Comparison of ENCODE assay signal across 8 mouse cellular contexts in the genomic region with DNA sequence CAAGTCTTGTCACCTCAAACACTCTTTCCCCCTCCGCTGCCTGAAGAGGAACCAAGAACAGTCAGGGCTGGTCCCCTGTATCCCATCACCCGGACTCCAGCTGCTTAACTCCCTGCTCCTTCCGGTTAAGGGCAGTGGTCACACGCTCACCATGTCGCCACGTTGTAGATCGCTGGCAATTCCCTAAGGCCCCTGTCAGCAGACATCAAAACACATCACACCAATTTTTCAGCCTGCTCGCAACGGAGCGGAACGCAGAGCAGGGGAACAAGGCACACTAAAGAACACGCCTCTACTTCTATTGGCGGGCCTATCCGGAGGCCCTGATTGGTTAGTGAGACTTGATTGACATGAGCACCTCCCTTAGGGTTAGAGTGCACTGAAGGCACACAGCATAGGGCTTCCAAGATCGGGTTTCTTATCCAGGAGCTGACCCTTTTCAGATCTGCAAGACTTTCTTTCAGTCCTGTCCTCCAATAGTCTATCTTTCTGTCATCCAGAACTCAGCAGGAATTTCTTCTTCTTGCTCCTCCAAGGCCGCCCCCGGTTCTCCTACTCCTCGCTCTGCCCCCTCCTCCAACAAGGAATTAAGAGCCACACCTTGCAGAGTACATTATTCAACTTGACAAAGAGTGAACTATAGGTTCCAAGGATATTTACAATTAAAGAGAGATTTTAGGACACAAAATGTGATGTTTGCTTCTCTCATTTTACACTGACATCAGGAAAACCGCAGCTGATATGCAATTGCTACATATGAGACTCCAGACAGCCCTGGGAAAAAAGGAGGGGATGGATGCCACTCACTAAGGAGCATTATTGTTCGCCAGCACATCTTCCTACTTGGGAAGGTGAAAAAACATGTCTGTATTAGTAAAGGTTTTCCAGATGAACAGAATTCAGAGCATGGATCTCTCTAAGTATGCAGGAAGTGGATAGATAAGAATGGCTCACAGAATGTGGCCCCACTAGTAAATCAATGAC. TPM values are rescaled to one million over a fixed set of nuclear protein-coding genes. Genes with fewer than 3 reads are reported as not detected.
DNase-seq lines count a peak whose midpoint lies in the region; ATAC-seq and TF ChIP-seq lines count a peak whose summit lies in the region.
"Not testable (repeated sequence)": the region's sequence is repeated elsewhere in the genome, so short reads cannot be mapped to it uniquely, and the experiment has no call there.

A gene (minus strand): TSS at position 278 of the 984 bp plus-strand sequence.

- not testable (repeated sequence) for H3K27ac ChIP-seq in hindbrain, embryonic 11.5 days (ENCODE audit: low read depth, low read length)
- peak within 1 kb of the TSS; percentile 54 for H3K27ac ChIP-seq in lung, embryonic 14.5 days (ENCODE audit: low read depth)

- H3K4me1 ChIP-seq in hindbrain, embryonic 11.5 days (replicated peaks; ENCODE audit: control insufficient read depth, insufficient read depth, low read length); lung, embryonic 14.5 days (ENCODE audit: insufficient read depth): not testable (repeated sequence)

- peak; percentile 96 for ATAC-seq in hindbrain, embryonic 11.5 days (ENCODE audit: low FRiP score)
- ATAC-seq in lung, embryonic 14.5 days (ENCODE audit: insufficient read depth): peak; percentile 98
- ATAC-seq in neutrophil, adult 5-6 weeks (ENCODE audit: extremely low read depth, insufficient number of reproducible peaks, low FRiP score, poor library complexity, severe bottlenecking): peak; percentile 93

- H3K9me3 ChIP-seq in hindbrain, embryonic 11.5 days (ENCODE audit: control insufficient read depth, low read length); lung, embryonic 14.5 days (ENCODE audit: low read depth, low read length): not testable (repeated sequence)

- H3K27me3 ChIP-seq in hindbrain, embryonic 11.5 days (ENCODE audit: control insufficient read depth, insufficient read depth, low read length); lung, embryonic 14.5 days (ENCODE audit: insufficient read depth, low read length): not testable (repeated sequence)

- 11% methylated on average over 20 of the region's 20 CpGs for WGBS in hindbrain, embryonic 11.5 days
- 10% methylated on average over 20 of the region's 20 CpGs for WGBS in lung, embryonic 14.5 days

- H3K4me2 ChIP-seq in hindbrain, embryonic 11.5 days (replicated peaks; ENCODE audit: low read depth, low read length): peak within 1 kb of the TSS; percentile 42
- H3K4me2 ChIP-seq in lung, embryonic 14.5 days: peak within 1 kb of the TSS; percentile 48

- H3K9ac ChIP-seq in hindbrain, embryonic 11.5 days (ENCODE audit: low read depth, low read length): peak within 1 kb of the TSS; percentile 40; the same call in 1 of the 2 replicates
- peak within 1 kb of the TSS; percentile 54 for H3K9ac ChIP-seq in lung, embryonic 14.5 days

- TF ChIP-seq CTCF in lung, embryonic 14.5 days (IDR thresholded peaks at IDR 0.05; ENCODE audit: low read depth): not testable (repeated sequence)

- DNase-seq in Muller cell, postnatal 12 days (ENCODE audit: inconsistent ontology term): peak; percentile 67
- DNase-seq in cerebellum, adult 9-11 months: peak; percentile 53
- DNase-seq in frontal cortex, adult 2 months (ENCODE audit: extremely low spot score in 1 of 2, low spot score in 1 of 2): peak; percentile 20 to 62
- peak; percentile 72 for DNase-seq in hindbrain, embryonic 11.5 days (ENCODE audit: low spot score)
- DNase-seq in layer of hippocampus, adult 9-10 months (ENCODE audit: low spot score): peak; percentile 36
- DNase-seq in lung, embryonic 14.5 days: peak; percentile 84
- peak; percentile 41 to 68 for DNase-seq in thymus, adult 18-20 months

- peak within 1 kb of the TSS; percentile 36 for H3K4me3 ChIP-seq in hindbrain, embryonic 11.5 days (ENCODE audit: low read depth, low read length)
- H3K4me3 ChIP-seq in lung, embryonic 14.5 days (ENCODE audit: low read depth, low read length): peak within 1 kb of the TSS; percentile 44

- H3K36me3 ChIP-seq in hindbrain, embryonic 11.5 days (ENCODE audit: control insufficient read depth, insufficient read depth, low read length); lung, embryonic 14.5 days (ENCODE audit: insufficient read depth): not testable (repeated sequence)

RNA-seq across cellular contexts. Expression of the gene that starts here (rescaled TPM):
- 8.7 and 9.5 TPM in 2 replicates for polyA plus RNA-seq in frontal cortex, adult 2 months (2012; rRNA removed)
- 31.9 and 36.8 TPM in 2 replicates for polyA plus RNA-seq in hindbrain, embryonic 11.5 days (2014; fragmentation: Nextera tagmentation; extraction: Ambion mirVana)
- polyA plus RNA-seq in lung, embryonic 14.5 days (2014; fragmentation: Nextera tagmentation; extraction: Ambion mirVana): 34.8 and 35.5 TPM in 2 replicates
- 17.7 and 24.3 TPM in 2 replicates for total RNA-seq in neutrophil, adult 5-6 weeks (2017)
